Mouse (Mus musculus) bone marrow, adult 2 months (tissue): ENCODE results near the gene Pdzd7. TPM values are rescaled to one million over a fixed set of nuclear protein-coding genes. Genes with fewer than 3 reads are reported as not detected.

Experiments
- H3K27ac ChIP-seq: fragments of 200-500 bp; 2 replicates; pipeline ENCODE4 v1.5.1; 2012; ENCODE audit warnings: low read depth, mild to moderate bottlenecking, control low read depth, inconsistent platforms, low read length; ENCODE audit not compliant: control insufficient read depth, poor library complexity, insufficient read depth
- H3K4me1 ChIP-seq: fragments of 200-500 bp; 2 replicates; pipeline ENCODE4 v1.6.1; 2011; ENCODE audit warnings: low read length; ENCODE audit not compliant: control insufficient read depth, insufficient read depth
- H3K4me3 ChIP-seq: fragments of 200-500 bp; replicated peaks from 2 replicates; pipeline ENCODE3; 2011; ENCODE audit warnings: mild to moderate bottlenecking, low read depth, low read length, control low read depth; ENCODE audit not compliant: control insufficient read depth
- CTCF ChIP-seq: fragments of 200-500 bp; IDR thresholded peaks from 2 replicates; pipeline ENCODE4 v1.5.1; 2011; ENCODE audit warnings: low read length, control low read depth; ENCODE audit not compliant: control insufficient read depth, insufficient read depth
- POLR2A ChIP-seq: fragments of 200-500 bp; IDR thresholded peaks from 2 replicates; pipeline ENCODE4 v1.6.1; 2011; ENCODE audit warnings: low read depth, mild to moderate bottlenecking, control low read depth, low read length, borderline replicate concordance; ENCODE audit not compliant: control insufficient read depth
- WGBS: fragments of 180-500 bp; shearing (Covaris S2); methylation state at CpG from one replicate; pipeline ENCODE4 v1.1.7; 2018; 5-methylcytosine and 5-hydroxymethylcytosine counted together
- polyA plus RNA-seq: library from polyadenylated mRNA; stranded (reverse); fragments of >200 nt; gene quantifications from 2 replicates; pipeline ENCODE4 v1.2.4, GENCODE M21; 2011; ENCODE audit warnings: low replicate concordance; ENCODE audit not compliant: missing spikeins, insufficient read depth, insufficient read length

Gene Pdzd7
- polyA plus RNA-seq, 1 experiment, result not detected

- H3K4me1 ChIP-seq, result peaks cover 2% of the 10 kb centered on the region
- H3K4me3 ChIP-seq, result no peak overlapping the region
These were observed 25.2 kb downstream of the Pdzd7 start for GRCm38 (mm10) chr19:45020348-45020747.

GRCm38 (mm10) chr19:45018351-45018831, 27.1 kb downstream of the Pdzd7 start:
- TF ChIP-seq POLR2A (no peak), CTCF (no peak)
- H3K27ac ChIP-seq, result peak overlapping the region; percentile 41; the same call in 1 of the 2 replicates

More at GRCm38 (mm10) chr19:45020348-45020747, 25.2 kb downstream of the Pdzd7 start:
- TF ChIP-seq POLR2A (no peak), CTCF (no peak)
- H3K27ac ChIP-seq, result no peak overlapping the region
- WGBS, result 65% methylated on average over 6 of the region's 6 CpGs

GRCm38 (mm10) chr19:45017909-45018308, 27.6 kb downstream of the Pdzd7 start:
- Histone ChIP-seq H3K27ac (no peak overlapping the region; the same call in 1 of the 2 replicates), H3K4me3 (peak overlapping the region; percentile 47), H3K4me1 (peaks cover 2% of the 10 kb centered on the region)
- TF ChIP-seq CTCF, result no peak
- no peak for TF ChIP-seq POLR2A
- WGBS, result 2% methylated on average over 48 of the region's 48 CpGs

More at GRCm38 (mm10) chr19:45018351-45018831, 27.1 kb downstream of the Pdzd7 start:
- peaks cover 2% of the 10 kb centered on the region for H3K4me1 ChIP-seq
- 10% methylated on average over 12 of the region's 13 CpGs for WGBS
- peak overlapping the region; percentile 47 for H3K4me3 ChIP-seq

GRCm38 (mm10) chr19:45017216-45017771, 28.2 kb downstream of the Pdzd7 start:
- no peak for TF ChIP-seq POLR2A
- 0 out of 2 replicates have a peak, but pooled peaks have one; percentile 8 for TF ChIP-seq CTCF
- WGBS, result 0% methylated on average over 27 of the region's 27 CpGs
- H3K27ac ChIP-seq, result peak overlapping the region; percentile 38; the same call in 1 of the 2 replicates

GRCm38 (mm10) chr19:45016341-45017215, 28.9 kb downstream of the Pdzd7 start:
- peak overlapping the region; percentile 12 for H3K4me3 ChIP-seq
- TF ChIP-seq CTCF (no peak), POLR2A (no peak)
- H3K27ac ChIP-seq, result no peak overlapping the region
- under 1% methylated on average over 17 of the region's 18 CpGs for WGBS
- H3K4me1 ChIP-seq, result peaks cover 2% of the 10 kb centered on the region

More at GRCm38 (mm10) chr19:45017216-45017771, 28.2 kb downstream of the Pdzd7 start:
- H3K4me1 ChIP-seq, result peaks cover 2% of the 10 kb centered on the region
- peak overlapping the region; percentile 45 for H3K4me3 ChIP-seq

- Histone ChIP-seq H3K27ac (peak overlapping the region; percentile 2), H3K4me1 (peaks cover 2% of the 10 kb centered on the region), H3K4me3 (peak overlapping the region; percentile 61)
- TF ChIP-seq POLR2A (no peak), CTCF (no peak)
- under 1% methylated on average over 34 of the region's 34 CpGs for WGBS
These were observed 29.8 kb downstream of the Pdzd7 start for GRCm38 (mm10) chr19:45015518-45016281.

- WGBS, result under 1% methylated on average over 25 of the region's 25 CpGs
- Histone ChIP-seq H3K4me1 (peaks cover 2% of the 10 kb centered on the region), H3K4me3 (peak overlapping the region; percentile 61), H3K27ac (no peak overlapping the region)
- TF ChIP-seq POLR2A, result no peak
These were observed 30.5 kb downstream of the Pdzd7 start for GRCm38 (mm10) chr19:45014981-45015402.
